Mouse (Mus musculus): ENCODE measurements around the gene Zkscan6. TPM values are rescaled to one million over a fixed set of nuclear protein-coding genes. Genes with fewer than 3 reads are reported as not detected.
A peak's percentile ranks its signal among the peaks of the same experiment; 100 is the strongest.

Zkscan6 gene
- polyA plus RNA-seq (2014; fragmentation: Nextera tagmentation; extraction: Ambion mirVana), result 9.0 and 10.1 TPM in 2 replicates

DNA sequence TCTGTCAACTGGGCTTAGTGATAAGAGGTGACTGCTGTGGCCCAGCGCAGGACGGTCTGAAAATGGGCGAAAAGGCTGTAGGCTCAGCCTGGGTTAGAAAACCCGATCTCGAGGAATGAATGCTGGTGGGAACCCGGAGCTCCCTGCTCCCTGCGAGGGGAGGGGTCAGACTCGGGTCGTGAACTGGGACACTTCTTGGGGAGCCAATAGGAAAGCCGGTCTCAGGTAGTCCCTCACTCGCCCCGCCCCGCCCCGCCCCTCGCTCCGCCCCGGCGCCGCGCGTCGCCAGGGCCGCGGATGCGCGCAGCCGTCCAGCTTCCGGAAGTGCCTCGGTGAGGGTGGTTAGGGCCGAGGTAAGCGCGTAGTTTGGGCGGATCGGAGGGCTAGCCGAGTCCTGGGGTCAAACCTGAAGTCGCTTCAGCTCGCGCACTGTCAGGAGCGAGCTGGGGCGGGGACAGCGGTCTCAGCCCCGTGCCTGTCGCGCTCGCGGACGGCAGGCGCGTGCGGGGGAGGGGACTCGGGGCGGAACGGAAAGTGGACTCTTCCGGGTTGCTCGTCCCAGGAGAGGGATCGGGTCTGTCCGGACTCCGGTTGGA, at the start of gene Zkscan6:
Gene Zkscan6 (plus strand): TSS at position 267 of the 596 bp plus-strand sequence.
- Histone ChIP-seq H3K27ac (ENCODE audit: low read depth, low read length) (peak within 1 kb of the TSS; percentile 75), H3K27me3 (ENCODE audit: control insufficient read depth, insufficient read depth, low read length) (no peaks in the 10 kb centered on the region), H3K9me3 (replicated peaks; ENCODE audit: control insufficient read depth, low read length) (no peaks in the 10 kb centered on the region), H3K36me3 (ENCODE audit: control insufficient read depth, insufficient read depth, low read length) (no peaks in the 10 kb centered on the region), H3K9ac (ENCODE audit: low read depth, low read length) (peak within 1 kb of the TSS; percentile 68), H3K4me1 (ENCODE audit: control insufficient read depth, insufficient read depth, low read length) (peaks cover 4% of the 10 kb centered on the region), H3K4me3 (ENCODE audit: low read depth, low read length) (peak within 1 kb of the TSS; percentile 60), H3K4me2 (peak within 1 kb of the TSS; percentile 77)
- ATAC-seq (replicated peaks; ENCODE audit: insufficient number of reproducible peaks, low FRiP score, low TSS enrichment), result peak; percentile 98
- under 1% methylated on average over 46 of the region's 58 CpGs for WGBS (ENCODE audit: insufficient replicate concordance)

DNA sequence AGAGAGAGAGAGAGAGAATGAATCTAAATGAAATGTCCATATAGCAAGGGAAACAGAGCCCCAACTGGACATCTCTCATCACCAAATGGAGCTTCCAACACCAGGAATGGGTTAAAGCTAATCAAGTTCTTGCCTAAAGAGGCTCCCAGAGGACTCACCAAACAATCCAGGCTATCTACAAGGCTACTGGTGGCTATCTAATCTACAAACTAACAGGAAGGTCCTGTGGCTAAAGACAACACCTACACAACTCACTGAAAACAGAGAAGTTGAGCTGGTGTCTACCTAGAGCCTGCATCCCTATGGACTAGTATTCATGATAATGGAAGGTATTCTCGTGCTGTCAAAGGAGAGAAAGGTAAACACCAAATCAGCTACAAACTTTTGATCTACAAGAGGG, 47.6 kb upstream of the Zkscan6 start:
- 48% methylated on average over 1 of the region's 1 CpGs for WGBS (ENCODE audit: insufficient replicate concordance)
- no peak for ATAC-seq (replicated peaks; ENCODE audit: insufficient number of reproducible peaks, low FRiP score, low TSS enrichment)
- H3K9ac ChIP-seq (ENCODE audit: low read depth, low read length), result no peak overlapping the region
- H3K4me1 ChIP-seq (ENCODE audit: control insufficient read depth, insufficient read depth, low read length), result 0 out of 2 replicates have a peak, but pooled peaks cover 2% of the 10 kb centered on the region
- H3K4me2 ChIP-seq, result no peak overlapping the region
- H3K4me3 ChIP-seq (ENCODE audit: low read depth, low read length), result no peak overlapping the region
- no peak overlapping the region for H3K27ac ChIP-seq (ENCODE audit: low read depth, low read length)
- no peaks in the 10 kb centered on the region for H3K27me3 ChIP-seq (ENCODE audit: control insufficient read depth, insufficient read depth, low read length)
- no peaks in the 10 kb centered on the region for H3K36me3 ChIP-seq (ENCODE audit: control insufficient read depth, insufficient read depth, low read length)
- H3K9me3 ChIP-seq (replicated peaks; ENCODE audit: control insufficient read depth, low read length), result no peaks in the 10 kb centered on the region

DNA sequence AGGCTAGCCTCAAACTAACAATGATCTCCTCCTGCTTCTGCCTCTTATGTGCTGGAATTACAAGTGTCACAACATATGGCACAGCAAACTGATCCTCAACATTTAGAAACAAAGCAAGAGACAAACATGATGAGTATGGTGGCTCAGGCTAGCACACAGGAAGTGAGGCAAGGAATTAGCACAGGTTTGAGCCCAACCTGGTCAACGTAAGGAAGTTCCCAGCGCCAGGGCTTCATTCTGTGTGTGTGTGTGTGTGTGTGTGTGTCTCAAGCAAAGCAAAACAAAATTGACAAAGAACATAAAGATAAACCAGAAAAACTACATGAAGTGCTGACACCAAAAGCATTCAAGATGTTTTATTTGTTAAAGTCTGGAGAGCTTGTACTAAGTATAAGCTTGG, 46.1 kb upstream of the Zkscan6 start:
- no peak overlapping the region for H3K4me2 ChIP-seq
- H3K9me3 ChIP-seq (replicated peaks; ENCODE audit: control insufficient read depth, low read length), result no peaks in the 10 kb centered on the region
- no peak for ATAC-seq (replicated peaks; ENCODE audit: insufficient number of reproducible peaks, low FRiP score, low TSS enrichment)
- H3K4me3 ChIP-seq (ENCODE audit: low read depth, low read length), result no peak overlapping the region
- WGBS (ENCODE audit: insufficient replicate concordance), result 90% methylated on average over 2 of the region's 2 CpGs
- H3K27ac ChIP-seq (ENCODE audit: low read depth, low read length), result no peak overlapping the region
- no peaks in the 10 kb centered on the region for H3K27me3 ChIP-seq (ENCODE audit: control insufficient read depth, insufficient read depth, low read length)
- no peak overlapping the region for H3K9ac ChIP-seq (ENCODE audit: low read depth, low read length)
- H3K36me3 ChIP-seq (ENCODE audit: control insufficient read depth, insufficient read depth, low read length), result no peaks in the 10 kb centered on the region
- H3K4me1 ChIP-seq (ENCODE audit: control insufficient read depth, insufficient read depth, low read length), result 0 out of 2 replicates have a peak, but pooled peaks cover 2% of the 10 kb centered on the region

DNA sequence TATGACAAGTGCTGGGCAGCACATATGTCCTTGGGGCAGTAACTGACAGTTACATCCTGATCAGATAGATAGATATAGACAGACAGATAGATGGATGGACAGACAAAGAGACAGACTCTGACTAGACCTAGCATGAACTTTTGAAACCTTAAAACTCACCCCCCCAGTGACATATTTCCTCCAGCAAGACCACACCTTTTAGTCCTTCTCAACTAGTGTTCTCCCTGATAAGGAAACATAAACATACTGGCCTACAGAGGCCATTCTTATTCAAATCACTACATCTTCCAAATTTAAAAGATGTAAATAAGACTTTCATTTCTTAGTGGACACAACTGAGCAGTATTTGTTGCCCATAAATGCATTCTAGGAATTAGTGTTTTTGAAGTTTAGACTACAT, 38.5 kb upstream of the Zkscan6 start:
- Histone ChIP-seq H3K36me3 (ENCODE audit: control insufficient read depth, insufficient read depth, low read length) (no peaks in the 10 kb centered on the region), H3K4me3 (ENCODE audit: low read depth, low read length) (no peak overlapping the region)

DNA sequence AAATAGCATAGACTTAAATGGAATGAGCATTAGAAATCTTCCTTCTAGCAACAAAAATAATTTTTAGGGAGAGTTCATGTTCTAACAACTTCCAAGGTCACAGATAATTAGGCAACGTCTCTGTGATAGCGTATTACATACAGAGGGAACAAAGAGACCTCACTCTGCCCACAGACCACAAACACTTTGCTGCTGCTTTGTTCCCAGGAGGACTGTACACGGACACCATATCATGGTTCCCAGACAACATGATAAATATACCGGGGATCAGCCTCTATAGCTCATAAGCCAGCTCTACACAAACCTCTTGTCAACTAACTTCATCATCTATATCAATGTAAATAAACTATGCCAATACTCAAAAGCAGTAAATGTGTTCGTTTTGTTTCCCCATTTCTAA, 37.0 kb upstream of the Zkscan6 start:
- Histone ChIP-seq H3K9me3 (replicated peaks; ENCODE audit: control insufficient read depth, low read length) (no peaks in the 10 kb centered on the region), H3K36me3 (ENCODE audit: control insufficient read depth, insufficient read depth, low read length) (no peaks in the 10 kb centered on the region), H3K4me3 (ENCODE audit: low read depth, low read length) (no peak overlapping the region), H3K9ac (ENCODE audit: low read depth, low read length) (no peak overlapping the region), H3K4me2 (no peak overlapping the region), H3K27ac (ENCODE audit: low read depth, low read length) (no peak overlapping the region), H3K27me3 (ENCODE audit: control insufficient read depth, insufficient read depth, low read length) (no peaks in the 10 kb centered on the region), H3K4me1 (ENCODE audit: control insufficient read depth, insufficient read depth, low read length) (peaks cover 20% of the 10 kb centered on the region)
- WGBS (ENCODE audit: insufficient replicate concordance), result 45% methylated on average over 5 of the region's 5 CpGs
- no peak for ATAC-seq (replicated peaks; ENCODE audit: insufficient number of reproducible peaks, low FRiP score, low TSS enrichment)

More for the DNA sequence above, 38.5 kb upstream of the Zkscan6 start:
- Histone ChIP-seq H3K9me3 (replicated peaks; ENCODE audit: control insufficient read depth, low read length) (no peaks in the 10 kb centered on the region), H3K27me3 (ENCODE audit: control insufficient read depth, insufficient read depth, low read length) (no peaks in the 10 kb centered on the region), H3K27ac (ENCODE audit: low read depth, low read length) (no peak overlapping the region), H3K4me1 (ENCODE audit: control insufficient read depth, insufficient read depth, low read length) (peaks cover 14% of the 10 kb centered on the region), H3K4me2 (no peak overlapping the region), H3K9ac (ENCODE audit: low read depth, low read length) (no peak overlapping the region)
- ATAC-seq (replicated peaks; ENCODE audit: insufficient number of reproducible peaks, low FRiP score, low TSS enrichment), result no peak

DNA sequence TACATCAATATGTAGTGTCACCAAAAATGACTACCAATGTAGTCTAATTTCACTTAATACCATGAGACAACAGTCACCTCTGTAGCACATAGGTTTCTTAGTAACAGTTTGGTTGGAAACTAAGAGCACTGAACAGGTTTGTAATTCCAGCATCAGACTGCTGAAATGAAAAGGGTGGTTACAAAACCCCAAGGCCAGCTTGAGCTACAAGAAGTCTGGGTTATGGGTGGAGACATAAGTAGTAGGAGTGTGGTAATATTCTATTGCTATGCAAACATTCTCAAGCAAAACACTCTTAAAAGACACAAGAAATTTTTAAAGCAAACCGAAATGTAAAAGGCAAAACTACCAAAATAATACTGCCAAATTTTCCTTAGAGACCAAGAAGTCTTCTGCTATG, 35.4 kb upstream of the Zkscan6 start:
- Histone ChIP-seq H3K4me1 (ENCODE audit: control insufficient read depth, insufficient read depth, low read length) (peaks cover 24% of the 10 kb centered on the region), H3K9me3 (replicated peaks; ENCODE audit: control insufficient read depth, low read length) (no peaks in the 10 kb centered on the region), H3K9ac (ENCODE audit: low read depth, low read length) (no peak overlapping the region), H3K4me2 (no peak overlapping the region), H3K27ac (ENCODE audit: low read depth, low read length) (no peak overlapping the region), H3K4me3 (ENCODE audit: low read depth, low read length) (no peak overlapping the region), H3K27me3 (ENCODE audit: control insufficient read depth, insufficient read depth, low read length) (no peaks in the 10 kb centered on the region), H3K36me3 (ENCODE audit: control insufficient read depth, insufficient read depth, low read length) (no peaks in the 10 kb centered on the region)
- 94% methylated on average over 1 of the region's 1 CpGs for WGBS (ENCODE audit: insufficient replicate concordance)
- ATAC-seq (replicated peaks; ENCODE audit: insufficient number of reproducible peaks, low FRiP score, low TSS enrichment), result no peak

DNA sequence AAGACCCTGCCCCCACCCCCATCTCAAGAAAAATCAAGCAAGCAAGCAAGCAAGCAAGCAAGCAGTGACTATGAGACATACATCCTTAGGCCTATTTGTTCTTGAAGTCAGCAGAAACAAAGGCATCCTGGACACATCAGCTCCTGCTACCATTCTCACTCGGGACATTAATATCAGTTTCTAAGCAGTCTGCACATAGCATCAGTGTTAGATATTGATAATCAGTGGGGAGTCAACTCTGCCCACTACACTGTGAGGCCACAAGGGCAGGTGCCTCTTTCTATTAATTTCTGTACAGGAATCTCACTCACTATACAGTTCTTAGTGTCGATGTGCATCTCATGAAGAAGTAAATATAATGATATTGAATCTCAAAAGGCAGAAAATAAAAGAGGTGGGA, 33.4 kb upstream of the Zkscan6 start:
- peaks cover 35% of the 10 kb centered on the region for H3K4me1 ChIP-seq (ENCODE audit: control insufficient read depth, insufficient read depth, low read length)
- H3K4me3 ChIP-seq (ENCODE audit: low read depth, low read length), result no peak overlapping the region
- H3K36me3 ChIP-seq (ENCODE audit: control insufficient read depth, insufficient read depth, low read length), result no peaks in the 10 kb centered on the region
- H3K27ac ChIP-seq (ENCODE audit: low read depth, low read length), result no peak overlapping the region
- no peaks in the 10 kb centered on the region for H3K9me3 ChIP-seq (replicated peaks; ENCODE audit: control insufficient read depth, low read length)
- H3K4me2 ChIP-seq, result no peak overlapping the region
- WGBS (ENCODE audit: insufficient replicate concordance), result 58% methylated on average over 2 of the region's 2 CpGs
- no peak for ATAC-seq (replicated peaks; ENCODE audit: insufficient number of reproducible peaks, low FRiP score, low TSS enrichment)
- H3K27me3 ChIP-seq (ENCODE audit: control insufficient read depth, insufficient read depth, low read length), result no peaks in the 10 kb centered on the region
- no peak overlapping the region for H3K9ac ChIP-seq (ENCODE audit: low read depth, low read length)

DNA sequence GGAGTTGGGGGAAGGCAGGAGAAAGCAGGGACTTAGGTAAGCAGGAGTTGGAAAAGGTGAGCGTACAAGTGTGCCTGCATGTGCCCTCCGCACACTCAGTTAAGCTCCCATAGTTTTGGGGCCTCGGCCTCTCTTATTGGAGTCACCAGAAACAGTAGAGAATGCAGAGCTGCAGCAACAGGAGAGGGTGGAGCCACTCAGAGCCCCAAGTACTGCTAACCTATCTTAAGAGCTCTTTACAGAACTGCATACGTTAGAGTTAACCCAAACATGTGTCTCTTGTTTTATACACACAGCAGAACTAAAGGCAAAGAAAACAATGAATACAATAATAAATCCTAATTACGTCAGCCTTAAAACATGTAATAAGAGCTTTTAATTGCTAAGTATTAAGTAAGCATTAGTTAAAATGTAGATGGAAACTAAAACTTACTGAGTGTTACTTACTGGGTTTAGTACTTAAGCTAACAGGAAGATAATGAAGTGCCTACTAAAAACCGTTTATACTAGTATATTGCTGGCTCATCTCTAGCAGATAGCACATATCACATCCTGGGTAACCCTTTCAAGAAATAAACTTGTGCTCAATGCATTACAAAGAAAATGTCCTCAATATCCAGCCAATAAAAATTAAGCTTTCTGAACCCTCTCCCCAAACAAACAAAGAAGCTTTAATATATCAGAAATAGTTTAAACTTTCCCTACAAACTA, 32.9 kb upstream of the Zkscan6 start:
- no peak overlapping the region for H3K4me2 ChIP-seq
- no peaks in the 10 kb centered on the region for H3K9me3 ChIP-seq (replicated peaks; ENCODE audit: control insufficient read depth, low read length)
- no peaks in the 10 kb centered on the region for H3K27me3 ChIP-seq (ENCODE audit: control insufficient read depth, insufficient read depth, low read length)
- no peak overlapping the region for H3K9ac ChIP-seq (ENCODE audit: low read depth, low read length)
- H3K4me1 ChIP-seq (ENCODE audit: control insufficient read depth, insufficient read depth, low read length), result peaks cover 34% of the 10 kb centered on the region
- H3K36me3 ChIP-seq (ENCODE audit: control insufficient read depth, insufficient read depth, low read length), result no peaks in the 10 kb centered on the region
- no peak overlapping the region for H3K27ac ChIP-seq (ENCODE audit: low read depth, low read length)
- 56% methylated on average over 6 of the region's 6 CpGs for WGBS (ENCODE audit: insufficient replicate concordance)
- ATAC-seq (replicated peaks; ENCODE audit: insufficient number of reproducible peaks, low FRiP score, low TSS enrichment), result no peak
- H3K4me3 ChIP-seq (ENCODE audit: low read depth, low read length), result no peak overlapping the region

Measured in heart, embryonic 11.5 days (tissue).